Mouse (Mus musculus) heart, embryonic 11.5 days (tissue): ENCODE results near the gene Mpg. TPM values are rescaled to one million over a fixed set of nuclear protein-coding genes. Genes with fewer than 3 reads are reported as not detected.

Experiments
- ATAC-seq: fragments of 200-750 bp; cut with Nextera tagmentation; replicated peaks from 2 replicates; pipeline ENCODE4 v1.8.0; 2017; ENCODE audit warnings: moderate library complexity; ENCODE audit not compliant: insufficient number of reproducible peaks, low FRiP score, low TSS enrichment
- H3K27ac ChIP-seq: fragments of 300-500 bp; sonication (generic); 2 replicates; pipeline ENCODE4 v1.5.1; 2014; ENCODE audit warnings: mild to moderate bottlenecking, low read depth, low read length
- H3K27me3 ChIP-seq: fragments of 300-500 bp; sonication (generic); 2 replicates; pipeline ENCODE4 v1.6.1; 2014; ENCODE audit warnings: mild to moderate bottlenecking, low read length, mixed read lengths; ENCODE audit not compliant: control insufficient read depth, insufficient read depth
- H3K36me3 ChIP-seq: fragments of 300-500 bp; sonication (generic); 2 replicates; pipeline ENCODE4 v1.6.1; 2014; ENCODE audit warnings: mild to moderate bottlenecking, low read length, moderate library complexity, mixed read lengths; ENCODE audit not compliant: control insufficient read depth, insufficient read depth
- H3K4me1 ChIP-seq: fragments of 300-500 bp; sonication (generic); 2 replicates; pipeline ENCODE4 v1.6.1; 2014; ENCODE audit warnings: low read length; ENCODE audit not compliant: control insufficient read depth, insufficient read depth
- H3K4me2 ChIP-seq: fragments of 300-500 bp; sonication (generic); 2 replicates; pipeline ENCODE4 v1.6.1; 2014; ENCODE audit warnings: mild to moderate bottlenecking, moderate library complexity
- H3K4me3 ChIP-seq: fragments of 300-500 bp; sonication (generic); 2 replicates; pipeline ENCODE4 v1.5.1; 2014; ENCODE audit warnings: low read depth, low read length
- H3K9ac ChIP-seq: fragments of 300-500 bp; sonication (generic); 2 replicates; pipeline ENCODE4 v1.6.1; 2014; ENCODE audit warnings: mild to moderate bottlenecking, low read depth, low read length, moderate library complexity
- H3K9me3 ChIP-seq: fragments of 300-500 bp; sonication (generic); replicated peaks from 2 replicates; pipeline ENCODE4 v1.6.1; 2016; ENCODE audit warnings: low read length; ENCODE audit not compliant: control insufficient read depth
- WGBS: fragments of 180-500 bp; shearing (Covaris S2); extraction: QIAGEN DNeasy Blood & Tissue Kit; methylation state at CpG from one replicate; pipeline ENCODE4 v1.1.7; 2014; ENCODE audit not compliant: insufficient replicate concordance; 5-methylcytosine and 5-hydroxymethylcytosine counted together
- polyA plus RNA-seq: library from polyadenylated mRNA; unstranded; fragments of >200 nt; fragmentation: Nextera tagmentation; extraction: Ambion mirVana; gene quantifications from 2 replicates; pipeline ENCODE4 v1.2.1, GENCODE M21; 2014

The Mpg gene
- polyA plus RNA-seq, result 22.0 and 22.5 TPM in 2 replicates

DNA sequence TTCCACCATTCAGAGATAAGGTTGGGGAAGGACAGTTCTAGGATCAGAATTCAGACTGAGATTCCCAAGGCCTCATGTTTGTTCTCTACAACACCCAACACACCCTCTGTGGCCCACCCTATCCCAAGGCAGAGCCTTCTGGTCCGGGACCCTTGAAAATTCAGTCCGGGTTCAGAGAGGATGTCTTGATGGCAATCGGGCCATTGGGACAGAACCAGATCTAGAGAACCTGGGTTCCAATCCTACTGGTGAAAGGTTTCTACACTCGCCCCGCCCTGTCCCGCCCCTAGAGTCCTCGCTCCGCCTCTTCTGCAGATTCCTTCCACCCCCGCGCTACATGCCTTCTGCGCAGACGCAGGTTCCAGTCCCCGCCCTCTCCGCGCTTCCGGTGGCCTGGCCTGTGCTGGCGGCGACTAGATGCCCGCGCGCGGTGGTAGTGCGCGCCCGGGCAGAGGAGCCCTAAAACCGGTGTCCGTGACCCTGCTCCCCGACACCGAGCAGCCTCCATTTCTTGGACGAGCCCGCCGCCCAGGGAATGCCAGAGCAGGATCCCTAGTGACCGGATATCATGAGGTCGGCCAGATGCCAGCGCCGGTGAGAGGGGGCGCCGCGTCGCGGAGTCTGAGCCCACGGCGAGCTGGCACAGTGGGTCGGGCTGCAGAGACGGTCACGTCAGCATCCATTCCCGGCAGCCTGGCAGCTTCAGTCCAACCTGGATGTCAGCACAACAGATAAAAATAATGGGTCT, at the start of gene Mpg:
Gene Mpg, plus strand, starts transcription at position 382 of the 748 bp plus-strand sequence.
- Histone ChIP-seq H3K4me1 (peaks cover 31% of the 10 kb centered on the region), H3K4me3 (peak within 1 kb of the TSS; percentile 62), H3K9me3 (no peaks in the 10 kb centered on the region), H3K4me2 (peak within 1 kb of the TSS; percentile 68), H3K27me3 (no peaks in the 10 kb centered on the region), H3K36me3 (peaks cover under 1% of the 10 kb centered on the region; the same call in 1 of the 2 replicates), H3K9ac (peak within 1 kb of the TSS; percentile 83), H3K27ac (peak within 1 kb of the TSS; percentile 83)
- WGBS, result 2% methylated on average over 47 of the region's 47 CpGs
- peak; percentile 77 for ATAC-seq

DNA sequence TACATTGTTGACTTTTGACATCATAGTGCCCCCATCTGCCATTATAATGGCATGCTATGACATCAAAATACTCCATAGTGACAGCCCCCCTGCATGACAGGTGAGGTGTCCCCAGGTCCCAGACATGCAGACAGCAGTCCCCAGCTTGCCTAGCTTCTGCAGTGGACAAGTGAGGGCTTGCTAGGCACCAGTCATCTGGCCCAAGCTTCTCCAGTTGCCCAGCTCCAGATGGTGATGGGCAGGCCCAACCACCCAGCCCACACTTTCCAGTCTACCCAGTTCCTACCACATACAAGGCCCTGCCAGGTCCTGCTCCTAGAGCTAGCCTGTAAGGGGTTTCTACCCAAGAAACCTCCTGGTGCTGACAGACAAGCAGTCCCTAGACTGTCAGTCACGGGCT, 47.8 kb upstream of the Mpg start:
- H3K27ac ChIP-seq, result no peak overlapping the region
- H3K9ac ChIP-seq, result no peak overlapping the region
- H3K4me3 ChIP-seq, result no peak overlapping the region
- no peaks in the 10 kb centered on the region for H3K9me3 ChIP-seq
- H3K4me2 ChIP-seq, result no peak overlapping the region
- peaks cover 4% of the 10 kb centered on the region; the same call in 1 of the 2 replicates for H3K27me3 ChIP-seq
- ATAC-seq, result no peak
- no peaks in the 10 kb centered on the region for H3K36me3 ChIP-seq
- 68% methylated on average over 1 of the region's 1 CpGs for WGBS
- no peaks in the 10 kb centered on the region for H3K4me1 ChIP-seq

DNA sequence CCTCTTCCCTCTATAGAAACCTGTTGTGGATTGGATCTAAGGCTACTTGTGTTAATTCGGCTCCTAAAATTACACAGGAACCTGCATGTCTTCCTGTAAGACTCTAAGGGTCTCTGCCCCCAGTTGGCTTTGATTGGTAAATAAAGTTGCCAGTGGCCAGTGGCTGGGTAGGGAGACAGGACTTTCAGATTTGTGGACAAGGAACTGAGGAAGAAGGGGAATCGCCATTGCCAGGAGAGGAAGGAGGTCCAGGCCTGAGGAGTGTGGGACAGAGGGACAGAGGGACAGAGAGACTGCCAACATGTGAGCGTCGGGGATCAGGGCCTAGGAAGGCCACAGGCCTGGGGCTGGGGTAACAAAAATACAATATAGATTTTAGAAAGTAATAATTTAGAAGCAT, 45.1 kb upstream of the Mpg start:
- whole genome bisulfite sequencing, result 74% methylated on average over 4 of the region's 4 CpGs
- no peak overlapping the region for H3K4me2 ChIP-seq
- no peaks in the 10 kb centered on the region for H3K36me3 ChIP-seq
- ATAC-seq, result no peak
- peaks cover 7% of the 10 kb centered on the region; the same call in 1 of the 2 replicates for H3K27me3 ChIP-seq
- H3K9ac ChIP-seq, result no peak overlapping the region
- no peaks in the 10 kb centered on the region for H3K4me1 ChIP-seq
- H3K27ac ChIP-seq, result no peak overlapping the region
- H3K4me3 ChIP-seq, result no peak overlapping the region
- no peaks in the 10 kb centered on the region for H3K9me3 ChIP-seq

DNA sequence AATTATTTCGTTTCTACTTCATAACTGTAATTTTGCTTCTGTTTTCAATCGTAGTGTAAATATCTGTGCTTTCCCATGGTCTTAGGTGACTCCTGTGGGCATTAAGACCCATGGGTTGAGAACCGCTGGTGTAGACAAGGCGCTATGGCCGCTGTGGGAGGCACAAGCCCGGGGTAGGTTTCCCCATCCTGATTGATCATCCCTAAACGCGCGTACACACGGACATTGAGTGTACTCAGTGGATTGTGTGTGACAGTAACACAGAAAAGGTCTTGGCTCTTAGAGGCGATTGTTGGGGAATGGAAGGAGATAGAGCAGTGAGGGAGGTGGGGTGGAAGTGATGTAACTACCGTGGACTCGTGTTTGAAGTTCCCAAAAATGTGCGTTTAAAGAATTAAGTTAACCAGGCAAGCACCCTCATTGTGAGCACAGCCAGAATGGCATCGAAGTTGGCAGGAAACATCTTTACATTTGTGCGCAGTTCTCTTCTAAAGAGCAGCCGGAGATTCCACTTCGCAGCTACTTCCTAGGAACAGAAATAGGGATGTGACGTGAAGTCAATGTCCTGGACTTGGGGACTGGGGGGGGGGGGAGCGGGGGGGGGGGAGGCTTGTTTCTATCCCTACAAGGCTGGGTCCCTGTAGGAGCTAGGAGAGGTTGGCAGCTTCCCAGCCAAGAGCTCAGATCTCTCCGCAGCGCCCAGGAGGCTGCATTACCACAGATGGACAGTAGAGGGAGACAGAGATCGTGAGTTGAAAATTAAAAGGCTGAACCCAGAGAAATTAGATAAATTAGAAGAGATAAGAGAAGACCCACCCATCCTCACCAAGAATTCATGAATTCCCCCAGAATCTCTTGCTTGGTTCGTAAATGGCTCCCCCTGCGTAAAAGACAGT, 44.1 kb upstream of the Mpg start:
- Histone ChIP-seq H3K4me1 (no peaks in the 10 kb centered on the region), H3K9me3 (no peaks in the 10 kb centered on the region), H3K27ac (no peak overlapping the region), H3K36me3 (no peaks in the 10 kb centered on the region), H3K4me2 (no peak overlapping the region), H3K27me3 (peaks cover 7% of the 10 kb centered on the region; the same call in 1 of the 2 replicates), H3K4me3 (no peak overlapping the region), H3K9ac (no peak overlapping the region)
- 45% methylated on average over 24 of the region's 25 CpGs for WGBS
- ATAC-seq, result no peak

DNA sequence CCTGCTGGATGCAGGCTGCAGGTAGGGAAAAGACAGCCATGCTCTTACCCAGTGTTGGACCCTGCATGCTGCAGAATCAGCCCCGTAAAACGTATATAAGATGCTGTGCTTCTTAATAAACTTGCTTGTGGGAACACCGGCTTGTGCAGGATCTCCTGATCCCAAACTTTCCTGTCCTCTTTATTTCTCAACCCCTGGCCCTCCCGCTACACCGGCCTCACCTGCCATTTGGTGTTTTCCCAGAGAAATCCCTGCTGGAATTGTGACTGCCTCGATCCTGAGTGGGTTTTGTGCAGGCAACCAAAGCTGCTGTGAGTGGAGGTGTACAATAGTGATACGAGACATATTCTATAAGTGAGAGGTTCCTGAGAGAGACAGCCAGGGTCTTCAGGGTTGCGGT, 41.8 kb upstream of the Mpg start:
- Histone ChIP-seq H3K36me3 (no peaks in the 10 kb centered on the region), H3K27me3 (peaks cover 7% of the 10 kb centered on the region; the same call in 1 of the 2 replicates), H3K4me2 (no peak overlapping the region), H3K4me3 (no peak overlapping the region), H3K9ac (no peak overlapping the region), H3K4me1 (no peaks in the 10 kb centered on the region), H3K27ac (no peak overlapping the region), H3K9me3 (no peaks in the 10 kb centered on the region)
- no peak for ATAC-seq
- 85% methylated on average over 8 of the region's 8 CpGs for WGBS

DNA sequence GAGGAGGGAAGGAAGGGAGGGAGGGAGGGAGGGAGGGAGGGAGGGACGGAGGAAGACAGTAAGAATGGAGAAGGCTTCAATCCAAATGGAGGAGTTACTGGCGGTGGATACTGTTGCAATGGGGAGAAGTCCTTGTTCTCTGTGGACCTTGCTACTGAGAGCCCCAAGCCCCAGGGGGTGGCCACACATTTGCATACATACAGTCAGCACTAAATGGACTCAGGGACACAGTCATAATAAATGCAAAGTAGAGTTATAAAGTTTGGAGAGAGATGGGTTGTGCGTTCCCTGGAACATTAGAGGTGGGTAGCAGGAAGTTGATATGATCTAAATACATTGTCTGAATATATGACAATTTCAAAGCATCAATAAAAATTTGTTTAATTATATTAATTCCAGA, 40.3 kb upstream of the Mpg start:
- Histone ChIP-seq H3K4me1 (no peaks in the 10 kb centered on the region), H3K4me2 (no peak overlapping the region), H3K36me3 (no peaks in the 10 kb centered on the region), H3K4me3 (no peak overlapping the region), H3K27ac (no peak overlapping the region), H3K9ac (no peak overlapping the region), H3K27me3 (peaks cover 7% of the 10 kb centered on the region; the same call in 1 of the 2 replicates), H3K9me3 (no peaks in the 10 kb centered on the region)
- no peak for ATAC-seq
- 81% methylated on average over 3 of the region's 3 CpGs for WGBS

DNA sequence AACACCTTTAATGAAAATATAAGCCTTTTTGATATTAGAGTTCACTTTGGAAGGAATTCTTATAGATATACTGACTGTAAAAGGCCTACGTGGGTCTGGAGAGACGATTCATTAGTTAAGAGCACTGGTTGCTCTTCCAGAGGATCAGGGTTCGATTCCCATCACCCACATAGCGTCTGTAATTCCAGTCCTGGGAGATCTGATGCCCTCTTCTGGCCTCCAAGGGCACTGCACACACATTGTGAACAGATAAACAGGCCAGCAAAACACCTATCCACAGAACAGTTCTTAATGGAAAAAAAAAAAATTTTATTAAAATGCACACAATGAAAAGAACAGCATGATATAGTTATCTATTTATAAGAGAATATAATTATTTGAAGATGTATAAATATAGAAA, 39.0 kb upstream of the Mpg start:
- Histone ChIP-seq H3K4me1 (no peaks in the 10 kb centered on the region), H3K4me2 (no peak overlapping the region), H3K4me3 (no peak overlapping the region), H3K9ac (no peak overlapping the region), H3K27me3 (0 out of 2 replicates have a peak, but pooled peaks cover 2% of the 10 kb centered on the region), H3K9me3 (no peaks in the 10 kb centered on the region), H3K36me3 (no peaks in the 10 kb centered on the region), H3K27ac (no peak overlapping the region)
- 84% methylated on average over 4 of the region's 4 CpGs for WGBS
- no peak for ATAC-seq

DNA sequence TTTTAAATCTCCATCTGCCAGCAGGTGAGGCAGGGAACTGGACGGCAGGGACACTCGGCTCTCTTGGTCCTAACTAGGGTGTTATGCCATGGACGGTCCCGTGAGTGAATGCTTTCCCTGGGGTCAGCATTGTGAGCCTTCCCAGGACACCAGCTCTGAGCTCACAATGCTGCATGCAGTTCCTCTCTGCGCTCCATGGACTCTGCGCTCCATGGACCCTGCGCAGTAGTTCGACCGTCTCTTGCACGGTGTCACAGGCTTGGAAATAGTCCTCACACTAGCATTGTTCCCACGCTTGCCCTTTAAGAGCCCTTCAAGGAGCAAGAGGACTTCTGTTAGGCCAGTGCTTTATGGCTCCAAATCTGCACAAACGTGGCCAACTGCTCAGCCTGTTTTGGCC, 37.4 kb upstream of the Mpg start:
- 80% methylated on average over 12 of the region's 12 CpGs for WGBS
- H3K4me1 ChIP-seq, result no peaks in the 10 kb centered on the region
- H3K27ac ChIP-seq, result no peak overlapping the region

More for the DNA sequence above, 37.4 kb upstream of the Mpg start:
- 0 out of 2 replicates have a peak, but pooled peaks cover 2% of the 10 kb centered on the region for H3K27me3 ChIP-seq
- ATAC-seq, result no peak
- H3K4me3 ChIP-seq, result no peak overlapping the region
- no peak overlapping the region for H3K4me2 ChIP-seq
- H3K9me3 ChIP-seq, result no peaks in the 10 kb centered on the region
- no peaks in the 10 kb centered on the region for H3K36me3 ChIP-seq
- no peak overlapping the region for H3K9ac ChIP-seq
